Mouse (Mus musculus): ENCODE measurements around the gene Dnase1l3. TPM values are rescaled to one million over a fixed set of nuclear protein-coding genes. Genes with fewer than 3 reads are reported as not detected.
"Not testable (repeated sequence)": the region's sequence is repeated elsewhere in the genome, so short reads cannot be mapped to it uniquely, and the experiment has no call there.

The Dnase1l3 gene
- polyA plus RNA-seq, 1 experiment from 2014 or later, result 0.08 TPM

GRCm38 (mm10) chr14:8011938-8012337, 17.6 kb upstream of the Dnase1l3 start:
- Histone ChIP-seq H3K27me3 (ENCODE audit: control insufficient read depth, insufficient read depth, low read length) (no peaks in the 10 kb centered on the region), H3K4me3 (ENCODE audit: control insufficient read depth in 1 of 2, insufficient read depth in 1 of 2, low read depth in 1 of 2, low read length in 2 of 2) (no peak overlapping the region), H3K27ac (replicated peaks in 1 of 2; ENCODE audit: control insufficient read depth in 1 of 2, insufficient read depth in 1 of 2, low read depth in 2 of 2, low read length in 2 of 2) (no peak overlapping the region), H3K9ac (ENCODE audit: low read length) (no peak overlapping the region), H3K36me3 (ENCODE audit: control insufficient read depth, insufficient read depth, low read length) (no peaks in the 10 kb centered on the region), H3K4me1 (ENCODE audit: control insufficient read depth in 2 of 2, insufficient read depth in 2 of 2, low read length in 2 of 2) (no peaks in the 10 kb centered on the region), H3K9me3 (ENCODE audit: control insufficient read depth, low read length) (no peaks in the 10 kb centered on the region), H3K4me2 (ENCODE audit: low read length) (no peak overlapping the region)
- ATAC-seq (ENCODE audit: insufficient number of reproducible peaks, insufficient read depth, low FRiP score, low read depth), result no peak
- WGBS, result 81% methylated on average over 6 of the region's 6 CpGs

- WGBS, result 82% methylated on average over 2 of the region's 2 CpGs
- Histone ChIP-seq H3K4me2 (ENCODE audit: low read length) (no peak overlapping the region), H3K36me3 (ENCODE audit: control insufficient read depth, insufficient read depth, low read length) (no peaks in the 10 kb centered on the region), H3K9me3 (ENCODE audit: control insufficient read depth, low read length) (no peaks in the 10 kb centered on the region), H3K9ac (ENCODE audit: low read length) (no peak overlapping the region), H3K27me3 (ENCODE audit: control insufficient read depth, insufficient read depth, low read length) (no peaks in the 10 kb centered on the region), H3K4me1 (ENCODE audit: control insufficient read depth in 2 of 2, insufficient read depth in 2 of 2, low read length in 2 of 2) (no peaks in the 10 kb centered on the region), H3K27ac (replicated peaks in 1 of 2; ENCODE audit: control insufficient read depth in 1 of 2, insufficient read depth in 1 of 2, low read depth in 2 of 2, low read length in 2 of 2) (no peak overlapping the region), H3K4me3 (ENCODE audit: control insufficient read depth in 1 of 2, insufficient read depth in 1 of 2, low read depth in 1 of 2, low read length in 2 of 2) (no peak overlapping the region)
- no peak for ATAC-seq (ENCODE audit: insufficient number of reproducible peaks, insufficient read depth, low FRiP score, low read depth)
These were observed 16.9 kb upstream of the Dnase1l3 start for GRCm38 (mm10) chr14:8011297-8011696.

DNA sequence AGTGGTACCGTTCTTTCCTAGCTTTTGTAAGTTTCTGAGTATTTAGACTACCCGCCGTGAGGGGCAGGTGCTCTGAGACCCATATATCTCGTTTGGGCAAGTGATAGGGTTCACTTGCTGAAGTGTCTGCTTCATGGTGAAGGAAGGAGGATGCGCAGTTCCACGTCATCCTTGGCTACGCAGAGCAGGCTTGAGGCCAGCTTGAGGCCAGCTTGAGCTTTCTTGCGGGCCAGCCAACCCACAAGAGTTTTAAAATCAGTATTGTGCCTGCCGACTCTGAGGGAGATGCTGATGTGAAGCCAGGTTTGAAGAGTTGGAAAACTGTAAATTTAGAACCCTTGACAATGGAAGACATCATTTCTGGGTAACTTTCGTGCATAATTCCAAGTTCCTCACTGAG, 13.6 kb upstream of the Dnase1l3 start:
- Histone ChIP-seq H3K4me1 (ENCODE audit: control insufficient read depth in 2 of 2, insufficient read depth in 2 of 2, low read length in 2 of 2) (peaks cover 5 to 6% of the 10 kb centered on the region in 2 experiments), H3K9me3 (ENCODE audit: control insufficient read depth, low read length) (no peaks in the 10 kb centered on the region), H3K9ac (ENCODE audit: low read length) (no peak overlapping the region), H3K27me3 (ENCODE audit: control insufficient read depth, insufficient read depth, low read length) (no peaks in the 10 kb centered on the region), H3K4me3 (ENCODE audit: control insufficient read depth in 1 of 2, insufficient read depth in 1 of 2, low read depth in 1 of 2, low read length in 2 of 2) (no peak overlapping the region), H3K27ac (replicated peaks in 1 of 2; ENCODE audit: control insufficient read depth in 1 of 2, insufficient read depth in 1 of 2, low read depth in 2 of 2, low read length in 2 of 2) (no peak overlapping the region), H3K36me3 (ENCODE audit: control insufficient read depth, insufficient read depth, low read length) (no peaks in the 10 kb centered on the region), H3K4me2 (ENCODE audit: low read length) (no peak overlapping the region)
- 86% methylated on average over 10 of the region's 10 CpGs for WGBS
- no peak for ATAC-seq (ENCODE audit: insufficient number of reproducible peaks, insufficient read depth, low FRiP score, low read depth)

DNA sequence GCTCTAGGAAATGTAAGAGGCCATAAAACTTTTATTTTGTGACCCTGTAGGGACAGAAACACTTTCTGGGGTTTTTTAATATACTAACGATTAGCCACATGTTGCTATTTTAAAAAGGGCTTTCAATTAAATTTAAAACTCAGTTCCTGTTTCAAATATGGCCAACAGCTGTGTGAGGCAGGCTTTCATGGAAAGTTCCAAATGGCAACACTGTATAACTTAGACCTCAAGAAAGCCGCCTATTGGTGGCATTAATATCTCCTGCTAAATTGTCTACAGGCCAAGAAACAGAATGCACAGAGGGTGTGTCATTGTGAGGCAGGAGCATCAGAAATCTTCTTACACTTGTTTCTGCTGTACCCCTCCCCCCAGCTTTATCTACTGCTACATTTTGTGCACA, 13.1 kb upstream of the Dnase1l3 start:
- Histone ChIP-seq H3K9me3 (ENCODE audit: control insufficient read depth, low read length) (no peaks in the 10 kb centered on the region), H3K4me3 (ENCODE audit: control insufficient read depth in 1 of 2, insufficient read depth in 1 of 2, low read depth in 1 of 2, low read length in 2 of 2) (no peak overlapping the region), H3K36me3 (ENCODE audit: control insufficient read depth, insufficient read depth, low read length) (no peaks in the 10 kb centered on the region), H3K9ac (ENCODE audit: low read length) (no peak overlapping the region), H3K4me1 (ENCODE audit: control insufficient read depth in 2 of 2, insufficient read depth in 2 of 2, low read length in 2 of 2) (peaks cover 6% of the 10 kb centered on the region in 2 experiments), H3K4me2 (ENCODE audit: low read length) (no peak overlapping the region), H3K27me3 (ENCODE audit: control insufficient read depth, insufficient read depth, low read length) (no peaks in the 10 kb centered on the region), H3K27ac (replicated peaks in 1 of 2; ENCODE audit: control insufficient read depth in 1 of 2, insufficient read depth in 1 of 2, low read depth in 2 of 2, low read length in 2 of 2) (no peak overlapping the region)
- ATAC-seq (ENCODE audit: insufficient number of reproducible peaks, insufficient read depth, low FRiP score, low read depth), result no peak
- WGBS, result 81% methylated on average over 2 of the region's 2 CpGs

- Histone ChIP-seq H3K27ac (replicated peaks in 1 of 2; ENCODE audit: control insufficient read depth in 1 of 2, insufficient read depth in 1 of 2, low read depth in 2 of 2, low read length in 2 of 2) (no peak overlapping the region), H3K4me2 (ENCODE audit: low read length) (no peak overlapping the region), H3K9ac (ENCODE audit: low read length) (no peak overlapping the region), H3K27me3 (ENCODE audit: control insufficient read depth, insufficient read depth, low read length) (peaks cover 2% of the 10 kb centered on the region; the same call in 1 of the 2 replicates), H3K4me1 (ENCODE audit: control insufficient read depth in 2 of 2, insufficient read depth in 2 of 2, low read length in 2 of 2) (peaks cover 8 to 9% of the 10 kb centered on the region in 2 experiments), H3K9me3 (ENCODE audit: control insufficient read depth, low read length) (no peaks in the 10 kb centered on the region), H3K36me3 (ENCODE audit: control insufficient read depth, insufficient read depth, low read length) (no peaks in the 10 kb centered on the region), H3K4me3 (ENCODE audit: control insufficient read depth in 1 of 2, insufficient read depth in 1 of 2, low read depth in 1 of 2, low read length in 2 of 2) (no peak overlapping the region)
- ATAC-seq (ENCODE audit: insufficient number of reproducible peaks, insufficient read depth, low FRiP score, low read depth), result no peak
These were observed 12.7 kb upstream of the Dnase1l3 start for GRCm38 (mm10) chr14:8007084-8007483.

DNA sequence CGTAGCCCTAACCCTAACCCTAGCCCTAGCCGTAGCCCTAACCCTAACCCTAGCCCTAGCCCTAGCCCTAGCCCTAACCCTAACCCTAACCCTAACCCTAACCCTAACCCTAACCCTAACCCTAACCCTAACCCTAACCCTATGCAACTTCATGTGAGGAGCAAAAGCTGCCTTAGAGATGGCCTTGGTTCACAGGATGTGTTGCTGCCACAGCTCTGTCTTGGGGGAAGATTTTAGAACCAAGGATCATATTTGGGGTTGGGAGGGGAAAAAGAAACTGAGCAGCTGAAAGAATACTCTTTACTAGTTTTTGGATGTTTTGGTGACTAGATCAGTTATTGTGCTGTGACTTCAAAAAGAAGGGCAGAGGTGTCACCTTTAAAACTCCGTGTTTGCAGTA, 11.7 kb upstream of the Dnase1l3 start:
- H3K9ac ChIP-seq (ENCODE audit: low read length); ATAC-seq (ENCODE audit: insufficient number of reproducible peaks, insufficient read depth, low FRiP score, low read depth); H3K27me3 ChIP-seq (ENCODE audit: control insufficient read depth, insufficient read depth, low read length); H3K36me3 ChIP-seq (ENCODE audit: control insufficient read depth, insufficient read depth, low read length); H3K27ac ChIP-seq (replicated peaks in 1 of 2; ENCODE audit: control insufficient read depth in 1 of 2, insufficient read depth in 1 of 2, low read depth in 2 of 2, low read length in 2 of 2); H3K9me3 ChIP-seq (ENCODE audit: control insufficient read depth, low read length); H3K4me3 ChIP-seq (ENCODE audit: control insufficient read depth in 1 of 2, insufficient read depth in 1 of 2, low read depth in 1 of 2, low read length in 2 of 2); H3K4me2 ChIP-seq (ENCODE audit: low read length): not testable (repeated sequence)
- 58% methylated on average over 3 of the region's 3 CpGs for WGBS
- H3K4me1 ChIP-seq (ENCODE audit: control insufficient read depth in 2 of 2, insufficient read depth in 2 of 2, low read length in 2 of 2), result peaks cover 11 to 12% of the 10 kb centered on the region in 2 experiments

GRCm38 (mm10) chr14:8003727-8004670, 9.6 kb upstream of the Dnase1l3 start:
- peaks cover 12 to 14% of the 10 kb centered on the region in 2 experiments for H3K4me1 ChIP-seq (ENCODE audit: control insufficient read depth in 2 of 2, insufficient read depth in 2 of 2, low read length in 2 of 2)
- H3K4me2 ChIP-seq (ENCODE audit: low read length), result peak overlapping the region; percentile 95
- peak overlapping the region; percentile 58 to 79 for H3K4me3 ChIP-seq (ENCODE audit: control insufficient read depth in 1 of 2, insufficient read depth in 1 of 2, low read depth in 1 of 2, low read length in 2 of 2)
- ATAC-seq (ENCODE audit: insufficient number of reproducible peaks, insufficient read depth, low FRiP score, low read depth), result no peak
- H3K9ac ChIP-seq (ENCODE audit: low read length), result peak overlapping the region; percentile 78
- 53% methylated on average over 18 of the region's 18 CpGs for WGBS
- H3K9me3 ChIP-seq (ENCODE audit: control insufficient read depth, low read length), result no peaks in the 10 kb centered on the region
- peaks cover 26% of the 10 kb centered on the region for H3K27me3 ChIP-seq (ENCODE audit: control insufficient read depth, insufficient read depth, low read length)
- no peaks in the 10 kb centered on the region for H3K36me3 ChIP-seq (ENCODE audit: control insufficient read depth, insufficient read depth, low read length)
- no peak overlapping the region for H3K27ac ChIP-seq (replicated peaks in 1 of 2; ENCODE audit: control insufficient read depth in 1 of 2, insufficient read depth in 1 of 2, low read depth in 2 of 2, low read length in 2 of 2)

Measured in heart, embryonic 14.5 days (tissue).